Mouse (Mus musculus) C2C12 (cell line): ENCODE results near the gene Fbxl13. TPM values are rescaled to one million over a fixed set of nuclear protein-coding genes. Genes with fewer than 3 reads are reported as not detected.

Experiments used
- H3K27me3 ChIP-seq: one replicate; pipeline ENCODE4 v1.6.1; 2011; ENCODE audit not compliant: control insufficient read depth, insufficient read depth, insufficient read length
- H3K36me3 ChIP-seq: one replicate; pipeline ENCODE4 v1.6.1; 2011; ENCODE audit not compliant: control insufficient read depth, insufficient read depth
- H3K4me3 ChIP-seq: one replicate; pipeline ENCODE4 v1.5.1; 2011; ENCODE audit warnings: mild to moderate bottlenecking, control low read depth; ENCODE audit not compliant: poor library complexity, insufficient read depth, severe bottlenecking
- H3K79me2 ChIP-seq: one replicate; pipeline ENCODE4 v1.6.1; 2011; ENCODE audit not compliant: control insufficient read depth, insufficient read depth
- H3K79me3 ChIP-seq: one replicate; pipeline ENCODE4 v1.6.1; 2011; ENCODE audit warnings: low read depth, control low read depth
- H3ac ChIP-seq: one replicate; pipeline ENCODE3; 2011; ENCODE audit warnings: low read depth; ENCODE audit not compliant: control insufficient read depth, insufficient read length
- CEBPB ChIP-seq: IDR thresholded peaks from one replicate; pipeline ENCODE4 v1.6.1; 2011; ENCODE audit warnings: low read depth, mild to moderate bottlenecking, control low read depth, moderate library complexity
- CTCF ChIP-seq: IDR thresholded peaks from one replicate; pipeline ENCODE4 v1.5.1; 2011; ENCODE audit not compliant: control insufficient read depth, insufficient read depth, insufficient read length
- FOSL1 ChIP-seq: IDR thresholded peaks from one replicate; pipeline ENCODE4 v1.8.0; 2011; ENCODE audit warnings: mild to moderate bottlenecking, low read length; ENCODE audit not compliant: poor library complexity, insufficient read depth, severe bottlenecking
- MAX ChIP-seq: IDR thresholded peaks from one replicate; pipeline ENCODE4 v1.6.1; 2011; ENCODE audit warnings: mild to moderate bottlenecking, control low read depth
- MYOD1 ChIP-seq: IDR thresholded peaks from one replicate; pipeline ENCODE4 v1.6.1; 2011; ENCODE audit warnings: low read depth; ENCODE audit not compliant: control insufficient read depth, insufficient read length
- MYOG ChIP-seq: IDR thresholded peaks from one replicate; pipeline ENCODE4 v1.6.1; 2011; ENCODE audit not compliant: control insufficient read depth, insufficient read length; ENCODE audit errors: extremely low read depth
- USF1 ChIP-seq: IDR thresholded peaks from one replicate; pipeline ENCODE4 v1.6.1; 2011; ENCODE audit warnings: low read depth, mild to moderate bottlenecking, control low read depth, moderate library complexity
- polyA plus RNA-seq: library from polyadenylated mRNA; unstranded; fragments of >200 nt; fragmentation: generic; extraction: Trizol; gene quantifications from one replicate; pipeline ENCODE4 v1.2.1, GENCODE M21; 2012; ENCODE audit warnings: missing spikeins

The Fbxl13 gene
- polyA plus RNA-seq, 1 experiment: 0.07 TPM

- no peak overlapping the region for H3ac ChIP-seq
- H3K4me3 ChIP-seq: no peak overlapping the region
- no peaks in the 10 kb centered on the region for H3K36me3 ChIP-seq
- TF ChIP-seq MYOD1 (peak; percentile 31), USF1 (no peak)
- no peaks in the 10 kb centered on the region for H3K27me3 ChIP-seq
- H3K79me3 ChIP-seq: no peaks in the 10 kb centered on the region
- no peaks in the 10 kb centered on the region for H3K79me2 ChIP-seq
Measured at GRCm38 (mm10) chr5:21498925-21499324, 146.5 kb downstream of the Fbxl13 start.

GRCm38 (mm10) chr5:21498490-21498889 is 146.9 kb downstream of the Fbxl13 start:
- Histone ChIP-seq H3ac (no peak overlapping the region), H3K4me3 (no peak overlapping the region), H3K79me2 (no peaks in the 10 kb centered on the region), H3K36me3 (no peaks in the 10 kb centered on the region), H3K79me3 (no peaks in the 10 kb centered on the region), H3K27me3 (no peaks in the 10 kb centered on the region)
- TF ChIP-seq FOSL1 (peak; percentile 77), MAX (no peak)

GRCm38 (mm10) chr5:21496881-21497280 is 148.6 kb downstream of the Fbxl13 start:
- H3K4me3 ChIP-seq: no peak overlapping the region
- H3K27me3 ChIP-seq: no peaks in the 10 kb centered on the region
- TF ChIP-seq MYOG: no peak
- TF ChIP-seq USF1: no peak
- TF ChIP-seq CTCF: no peak
- no peak for TF ChIP-seq MYOD1
- no peaks in the 10 kb centered on the region for H3K79me2 ChIP-seq
- H3K79me3 ChIP-seq: no peaks in the 10 kb centered on the region
- no peaks in the 10 kb centered on the region for H3K36me3 ChIP-seq
- H3ac ChIP-seq: no peak overlapping the region

GRCm38 (mm10) chr5:21496321-21496720 is 149.1 kb downstream of the Fbxl13 start:
- H3K79me2 ChIP-seq: no peaks in the 10 kb centered on the region
- no peak overlapping the region for H3K4me3 ChIP-seq
- H3K27me3 ChIP-seq: no peaks in the 10 kb centered on the region
- no peak for TF ChIP-seq USF1
- no peak for TF ChIP-seq FOSL1
- peak; percentile 31 for TF ChIP-seq MYOD1
- TF ChIP-seq MYOG: no peak
- peak; percentile 10 for TF ChIP-seq MAX
- no peaks in the 10 kb centered on the region for H3K36me3 ChIP-seq
- H3ac ChIP-seq: no peak overlapping the region
- no peaks in the 10 kb centered on the region for H3K79me3 ChIP-seq

DNA sequence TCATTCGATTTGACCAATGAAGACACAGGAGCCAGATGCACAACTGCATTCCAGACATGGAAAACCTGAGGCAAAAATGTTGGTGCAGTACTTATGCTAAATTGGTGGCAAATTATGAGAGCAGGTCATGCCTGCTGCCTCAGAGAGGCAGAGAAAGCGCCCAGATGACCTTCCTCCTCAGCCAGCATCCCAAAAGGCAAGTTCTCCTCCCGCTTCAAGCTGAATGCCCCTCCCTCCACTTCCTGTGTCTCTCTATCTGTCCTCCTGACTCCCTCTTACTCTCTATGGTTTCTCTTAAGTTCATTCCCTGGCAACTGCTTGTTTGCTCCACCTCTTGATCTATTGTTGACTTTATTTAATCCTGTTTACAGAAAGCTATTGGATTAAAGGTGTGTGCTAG is 150.7 kb downstream of the Fbxl13 start:
- H3K27me3 ChIP-seq: no peaks in the 10 kb centered on the region
- no peaks in the 10 kb centered on the region for H3K36me3 ChIP-seq
- H3ac ChIP-seq: no peak overlapping the region
- no peak overlapping the region for H3K4me3 ChIP-seq
- H3K79me2 ChIP-seq: no peaks in the 10 kb centered on the region
- H3K79me3 ChIP-seq: no peaks in the 10 kb centered on the region
- no peak for TF ChIP-seq CEBPB
- TF ChIP-seq CTCF: no peak
- no peak for TF ChIP-seq MYOD1
- no peak for TF ChIP-seq FOSL1
- no peak for TF ChIP-seq MYOG
- TF ChIP-seq MAX: no peak
- no peak for TF ChIP-seq USF1

GRCm38 (mm10) chr5:21493294-21493999 is 152.0 kb downstream of the Fbxl13 start:
- Histone ChIP-seq H3K36me3 (no peaks in the 10 kb centered on the region), H3K27me3 (no peaks in the 10 kb centered on the region), H3K4me3 (no peak overlapping the region), H3ac (no peak overlapping the region), H3K79me3 (no peaks in the 10 kb centered on the region), H3K79me2 (no peaks in the 10 kb centered on the region)
- peak; percentile 91 for TF ChIP-seq FOSL1
- peak; percentile 64 for TF ChIP-seq MAX
- no peak for TF ChIP-seq CTCF
- TF ChIP-seq MYOD1: peak; percentile 94
- no peak for TF ChIP-seq USF1
- no peak for TF ChIP-seq MYOG
- peak; percentile 84 for TF ChIP-seq CEBPB
